Mouse (Mus musculus) CD4-positive naive resting alpha-beta T cell, adult 57 days (primary cell): ENCODE measurements around the gene Fbxo42. TPM values are rescaled to one million over a fixed set of nuclear protein-coding genes. Genes with fewer than 3 reads are reported as not detected.

Experiments
- total RNA-seq: library from RNA; stranded (reverse); gene quantifications from one replicate; pipeline ENCODE4 v1.2.4, GENCODE M21; 2023

Fbxo42 gene
- total RNA-seq: 23.8 TPM

GRCm38 (mm10) chr4:141147112-141148008 is at the start of gene Fbxo42:
Gene Fbxo42, plus strand, starts transcription at chr4:141147913.

DNA sequence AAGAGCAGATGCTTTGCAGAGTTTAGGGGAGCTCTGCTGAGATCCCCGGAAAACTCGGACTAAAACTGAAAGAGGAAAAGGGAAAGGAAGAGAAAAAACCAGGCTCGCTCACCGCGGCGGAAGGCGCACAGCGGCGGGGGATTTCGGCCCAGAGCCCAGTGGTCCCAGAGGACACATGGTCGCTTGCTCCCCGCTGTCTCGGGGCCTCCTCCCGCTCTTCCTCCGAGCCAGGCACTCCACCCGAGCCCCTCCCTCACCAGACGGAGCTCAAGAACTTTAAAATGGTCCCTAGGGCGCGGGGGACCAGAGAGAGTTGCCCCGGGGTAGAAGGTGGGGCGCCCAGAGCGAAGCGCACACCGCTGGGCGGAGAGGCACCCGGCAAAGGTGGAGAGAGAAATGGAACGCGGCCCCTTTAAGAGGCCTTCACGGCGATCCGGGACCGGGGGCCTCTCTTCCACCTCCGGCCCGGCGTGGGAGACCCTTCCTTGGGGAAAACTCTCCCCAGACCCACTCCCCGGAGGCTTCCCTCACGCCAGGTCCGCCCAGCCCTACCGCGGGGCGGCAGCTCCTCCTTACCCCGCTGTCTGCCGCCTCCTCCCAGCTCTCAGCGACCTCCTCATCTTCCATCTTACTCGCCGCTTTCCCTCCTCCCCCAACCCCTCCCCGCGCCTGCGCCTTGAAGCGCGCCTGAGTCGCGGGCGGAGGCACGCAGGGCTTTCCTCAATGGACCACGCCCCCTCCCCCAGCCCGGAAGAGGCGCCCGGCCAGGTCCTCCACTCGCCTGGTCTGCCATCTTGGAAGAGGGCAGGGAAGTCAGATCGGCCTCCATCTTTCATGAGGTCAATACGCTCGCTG is 8.4 kb upstream of the Fbxo42 start, which contains the start of gene Szrd1:
Gene Szrd1, minus strand, starts transcription at position 660 of the 855 bp plus-strand sequence.

DNA sequence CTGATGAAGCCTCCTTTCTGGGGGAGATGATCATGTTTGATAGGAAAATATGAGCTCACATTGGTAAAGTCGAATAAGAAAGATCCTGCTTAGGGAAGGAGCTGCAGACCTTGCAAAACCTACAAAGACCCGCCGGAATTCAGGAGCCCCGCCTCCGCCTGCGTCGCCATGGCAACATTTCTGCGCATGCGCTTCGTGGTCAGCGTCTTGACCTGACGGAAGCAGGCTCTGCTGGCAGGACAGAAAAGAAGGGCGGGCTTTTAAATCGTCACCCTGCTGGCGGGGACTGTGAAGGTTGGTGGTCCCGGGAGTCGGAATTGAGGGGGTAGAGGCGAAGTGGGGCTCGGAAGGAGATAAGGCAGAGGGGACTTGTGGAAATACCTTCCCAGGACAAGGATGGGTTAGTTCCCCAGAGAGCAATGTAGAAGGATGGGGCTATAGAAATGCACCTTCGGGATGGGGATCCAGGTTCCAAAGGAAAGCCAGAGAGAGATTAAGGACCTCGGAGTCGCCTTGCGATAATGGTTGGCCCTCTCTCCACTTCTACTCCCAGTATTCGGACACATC is 66.1 kb downstream of the Fbxo42 start, which contains the start of gene Rsg1:
Gene Rsg1, plus strand, starts transcription at position 187 of the 567 bp plus-strand sequence.

DNA sequence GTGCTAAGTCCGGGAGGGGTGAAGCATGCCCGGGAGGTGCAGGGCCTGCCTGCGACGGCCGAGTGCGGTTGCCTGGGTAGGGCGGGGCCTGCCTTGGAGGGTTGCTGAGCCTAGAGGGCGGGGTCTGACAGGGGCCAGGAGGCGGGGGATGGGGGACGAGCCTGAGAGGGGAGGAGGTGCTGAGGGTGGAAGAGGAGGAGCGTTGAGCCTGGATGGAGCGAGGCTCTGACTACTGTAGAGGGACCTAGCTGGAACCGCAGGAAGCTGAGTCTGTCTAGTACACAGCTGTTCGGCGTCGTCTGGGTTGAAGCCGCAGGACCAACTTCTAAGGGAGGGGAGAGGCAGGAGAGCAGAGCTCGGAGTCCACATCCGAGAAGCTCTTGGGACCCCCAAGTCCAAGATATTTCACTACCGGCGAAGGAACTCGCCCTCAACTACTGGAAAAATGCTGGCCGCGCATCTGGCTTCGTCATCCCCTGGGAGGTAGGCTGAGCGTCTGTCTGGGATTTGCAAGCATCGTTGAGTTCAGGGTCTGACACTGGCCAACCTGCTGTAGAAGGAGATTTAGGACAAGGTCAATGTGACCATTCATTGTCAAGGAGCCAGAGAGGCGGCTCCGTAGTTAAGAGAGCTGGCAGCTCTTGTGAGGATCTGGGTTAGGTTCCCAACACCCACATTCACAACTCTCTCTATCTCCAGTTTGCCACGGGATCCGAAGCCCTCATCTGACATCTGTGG is 91.8 kb downstream of the Fbxo42 start, which contains the start of gene Arhgef19:
Gene Arhgef19, plus strand, starts transcription at position 112 of the 738 bp plus-strand sequence.

Other genes with a start within 250 kb of the Fbxo42 start
- 28.0 TPM for gene Padi2, start 241.6 kb upstream of the Fbxo42 start, total RNA-seq
- 93.1 TPM for gene Sdhb, start 186.7 kb upstream of the Fbxo42 start, total RNA-seq
- gene Atp13a2, start 161.0 kb upstream of the Fbxo42 start, total RNA-seq: 31.9 TPM
- gene Mfap2, start 137.5 kb upstream of the Fbxo42 start, total RNA-seq: not detected
- gene Crocc, start 87.4 kb upstream of the Fbxo42 start, total RNA-seq: 11.7 TPM
- 80.7 TPM for gene Necap2, start 69.6 kb upstream of the Fbxo42 start, total RNA-seq
- gene Spata21, start 59.6 kb upstream of the Fbxo42 start, total RNA-seq: not detected
- 105 TPM for gene Szrd1, start 8.1 kb upstream of the Fbxo42 start, total RNA-seq
- 2.5 TPM for gene Rsg1, start 66.0 kb downstream of the Fbxo42 start, total RNA-seq
- not detected for gene Arhgef19, start 91.6 kb downstream of the Fbxo42 start, total RNA-seq
- 0.89 TPM for gene Epha2, start 153.3 kb downstream of the Fbxo42 start, total RNA-seq
- gene Fam131c, start 220.3 kb downstream of the Fbxo42 start, total RNA-seq: not detected